Mouse (Mus musculus) ES-Bruce4 (cell line): ENCODE data around the gene Lgals2. TPM values are rescaled to one million over a fixed set of nuclear protein-coding genes. Genes with fewer than 3 reads are reported as not detected.
"Not testable (repeated sequence)": the region's sequence is repeated elsewhere in the genome, so short reads cannot be mapped to it uniquely, and the experiment has no call there.

Source experiments
- H3K27ac ChIP-seq: 2 replicates; pipeline ENCODE4 v1.5.1; 2012; ENCODE audit warnings: low read length, inconsistent platforms; ENCODE audit not compliant: insufficient read depth
- H3K27me3 ChIP-seq: 2 replicates; pipeline ENCODE4 v1.6.1; 2012; ENCODE audit warnings: mild to moderate bottlenecking, low read length, inconsistent platforms; ENCODE audit not compliant: control insufficient read depth, poor library complexity, insufficient read depth, severe bottlenecking
- H3K36me3 ChIP-seq: 2 replicates; pipeline ENCODE4 v1.6.1; 2012; ENCODE audit warnings: inconsistent platforms, mild to moderate bottlenecking, low read length, moderate library complexity; ENCODE audit not compliant: control insufficient read depth, poor library complexity, insufficient read depth, severe bottlenecking
- H3K4me1 ChIP-seq: one replicate; pipeline ENCODE4 v1.8.1; 2011; ENCODE audit warnings: low read length; ENCODE audit not compliant: control insufficient read depth, insufficient read depth
- H3K4me3 ChIP-seq: 2 replicates; pipeline ENCODE4 v1.5.1; 2011; ENCODE audit warnings: low read depth, mild to moderate bottlenecking, low read length
- H3K9ac ChIP-seq: 2 replicates; pipeline ENCODE4 v1.6.1; 2012; ENCODE audit warnings: low read depth, mild to moderate bottlenecking, inconsistent platforms; ENCODE audit not compliant: poor library complexity, severe bottlenecking
- H3K9me3 ChIP-seq: replicated peaks from 2 replicates; pipeline ENCODE4 v1.6.1; 2012; ENCODE audit warnings: mild to moderate bottlenecking, low read length, inconsistent platforms; ENCODE audit not compliant: control insufficient read depth, poor library complexity, insufficient read depth, severe bottlenecking
- CTCF ChIP-seq: IDR thresholded peaks from one replicate; pipeline ENCODE4 v1.8.1; 2011; ENCODE audit warnings: low read depth, low read length
- EP300 ChIP-seq: IDR thresholded peaks from 2 replicates; pipeline ENCODE4 v1.6.1; 2011; ENCODE audit warnings: low read depth, low read length; ENCODE audit not compliant: insufficient read depth
- POLR2A ChIP-seq: IDR thresholded peaks from one replicate; pipeline ENCODE4 v1.8.1; 2011; ENCODE audit warnings: low read length; ENCODE audit not compliant: insufficient read depth
- polyA plus RNA-seq: library from polyadenylated mRNA; stranded (reverse); fragments of >200 nt; gene quantifications from 2 replicates; pipeline ENCODE4 v1.2.4, GENCODE M21; 2011; ENCODE audit warnings: low read depth; ENCODE audit not compliant: missing spikeins, insufficient read depth, insufficient read length

Gene Lgals2
- polyA plus RNA-seq, 1 experiment: 2.4 TPM

DNA sequence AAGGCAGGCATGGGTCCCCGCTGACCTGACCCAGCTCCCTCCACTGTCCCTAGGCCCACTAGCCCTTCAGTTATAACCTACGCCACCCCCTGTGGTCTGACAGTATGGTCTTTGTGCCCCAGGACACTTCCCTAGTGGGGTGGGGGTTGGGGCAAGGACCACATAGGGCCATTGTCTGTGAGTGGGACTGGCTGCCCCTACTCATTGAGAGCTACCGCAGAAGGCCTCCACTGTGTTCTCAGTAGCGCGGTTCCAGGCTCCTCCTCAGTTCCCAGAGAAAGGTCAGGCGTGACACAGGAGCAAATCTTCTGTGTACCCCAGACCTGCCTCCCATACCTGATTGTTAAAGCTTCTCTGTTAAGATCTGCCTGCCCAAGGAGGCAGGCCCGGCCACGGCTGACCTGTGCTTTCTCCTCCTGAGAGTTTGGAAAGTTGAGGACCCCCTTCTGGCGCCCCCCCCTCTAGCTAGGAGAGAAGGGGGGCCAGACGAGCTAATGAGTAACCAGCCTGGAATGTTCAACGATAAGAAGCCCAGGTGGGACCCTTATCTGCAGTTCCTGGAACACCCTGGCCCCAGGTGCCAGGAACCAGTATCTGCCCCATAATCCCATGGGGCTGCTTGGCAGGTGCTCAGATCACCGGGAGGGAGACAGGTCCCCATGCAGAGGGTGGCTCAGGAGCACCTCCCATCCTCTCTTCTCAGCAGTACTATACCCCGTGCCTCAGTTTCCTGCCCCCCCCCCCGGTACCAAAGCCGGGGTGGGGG, 5.1 kb downstream of the Lgals2 start:
- Histone ChIP-seq H3K27me3 (no peaks in the 10 kb centered on the region), H3K27ac (no peak overlapping the region), H3K36me3 (no peaks in the 10 kb centered on the region), H3K9me3 (no peaks in the 10 kb centered on the region), H3K4me3 (no peak overlapping the region), H3K9ac (no peak overlapping the region), H3K4me1 (peaks cover 7% of the 10 kb centered on the region)
- TF ChIP-seq CTCF: no peak
- TF ChIP-seq EP300: no peak
- no peak for TF ChIP-seq POLR2A

- Histone ChIP-seq H3K9me3 (no peaks in the 10 kb centered on the region), H3K4me1 (peaks cover 7% of the 10 kb centered on the region), H3K9ac (no peak overlapping the region), H3K36me3 (no peaks in the 10 kb centered on the region), H3K27me3 (no peaks in the 10 kb centered on the region), H3K27ac (no peak overlapping the region), H3K4me3 (no peak overlapping the region)
- TF ChIP-seq EP300 (no peak), CTCF (no peak), POLR2A (no peak)
Observed at GRCm38 (mm10) chr15:78849485-78849884, 5.8 kb downstream of the Lgals2 start.

DNA sequence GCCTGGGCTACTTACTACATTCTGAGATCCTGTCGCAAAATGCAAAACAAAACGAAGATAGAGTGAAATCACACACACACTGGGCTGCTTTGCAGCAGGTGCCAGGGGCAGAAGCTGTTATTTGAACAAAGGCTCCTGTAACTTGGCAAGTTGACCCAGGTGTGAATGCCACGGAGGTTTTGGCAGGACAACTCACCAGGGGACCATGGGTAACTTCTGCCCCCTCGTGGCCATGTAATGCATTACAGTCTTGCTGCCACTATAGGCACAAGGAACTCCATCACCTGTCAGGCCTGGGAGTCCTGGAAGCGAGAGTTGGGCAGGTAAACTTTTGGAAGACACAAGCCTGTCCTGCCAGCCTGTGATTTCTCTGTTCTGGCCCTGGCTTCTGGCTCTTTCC, 6.9 kb downstream of the Lgals2 start:
- Histone ChIP-seq H3K27me3 (no peaks in the 10 kb centered on the region), H3K4me1 (peaks cover 10% of the 10 kb centered on the region), H3K27ac (no peak overlapping the region), H3K9ac (no peak overlapping the region), H3K36me3 (no peaks in the 10 kb centered on the region), H3K9me3 (no peaks in the 10 kb centered on the region), H3K4me3 (no peak overlapping the region)
- peak; percentile 89 for TF ChIP-seq CTCF
- TF ChIP-seq EP300: no peak

DNA sequence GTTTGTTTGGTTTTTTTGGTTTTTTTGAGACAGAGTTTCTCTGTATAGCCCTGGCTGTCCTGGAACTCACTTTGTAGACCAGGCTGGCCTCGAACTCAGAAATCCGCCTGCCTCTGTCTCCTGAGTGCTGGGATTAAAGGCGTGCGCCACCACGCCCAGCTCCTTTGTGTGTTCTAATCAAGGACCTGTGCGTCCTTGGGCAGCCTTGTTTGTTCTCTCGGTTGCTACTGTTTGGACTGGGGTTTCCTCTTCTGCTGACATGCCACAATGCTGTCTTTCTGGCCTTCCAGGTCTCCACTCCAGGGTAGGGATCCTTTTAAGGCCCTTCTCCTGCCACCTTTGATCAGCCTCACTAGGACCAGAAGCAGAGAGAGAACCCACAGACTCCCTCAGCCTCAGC, 8.5 kb downstream of the Lgals2 start:
- H3K27me3 ChIP-seq, H3K27ac ChIP-seq, H3K9ac ChIP-seq, H3K9me3 ChIP-seq, H3K4me3 ChIP-seq, H3K36me3 ChIP-seq: not testable (repeated sequence)
- peaks cover 10% of the 10 kb centered on the region for H3K4me1 ChIP-seq

DNA sequence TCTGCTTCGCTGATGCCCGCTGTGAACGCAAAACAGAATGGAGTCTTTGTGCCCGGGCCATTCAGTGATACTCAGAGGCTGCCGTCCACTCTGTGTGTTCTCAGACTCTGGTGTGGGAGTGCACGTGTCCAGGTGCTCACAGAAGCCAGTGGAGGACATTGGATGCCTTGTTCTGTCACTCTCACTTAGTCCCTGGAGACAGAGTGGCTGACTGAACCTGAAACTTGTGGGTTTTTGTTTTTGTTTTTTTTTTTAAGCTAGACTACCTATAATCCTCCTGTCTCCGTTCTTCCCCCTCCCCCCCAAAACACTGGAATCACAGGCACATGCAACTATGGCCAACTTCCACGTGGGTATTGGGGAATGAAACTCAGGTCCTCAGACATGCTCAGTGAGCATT, 9.0 kb downstream of the Lgals2 start:
- Histone ChIP-seq H3K9ac (no peak overlapping the region), H3K4me3 (no peak overlapping the region), H3K36me3 (no peaks in the 10 kb centered on the region), H3K4me1 (peaks cover 10% of the 10 kb centered on the region), H3K27me3 (0 out of 2 replicates have a peak, but pooled peaks cover 5% of the 10 kb centered on the region), H3K9me3 (no peaks in the 10 kb centered on the region), H3K27ac (no peak overlapping the region)
- TF ChIP-seq EP300 (no peak), POLR2A (no peak), CTCF (no peak)

DNA sequence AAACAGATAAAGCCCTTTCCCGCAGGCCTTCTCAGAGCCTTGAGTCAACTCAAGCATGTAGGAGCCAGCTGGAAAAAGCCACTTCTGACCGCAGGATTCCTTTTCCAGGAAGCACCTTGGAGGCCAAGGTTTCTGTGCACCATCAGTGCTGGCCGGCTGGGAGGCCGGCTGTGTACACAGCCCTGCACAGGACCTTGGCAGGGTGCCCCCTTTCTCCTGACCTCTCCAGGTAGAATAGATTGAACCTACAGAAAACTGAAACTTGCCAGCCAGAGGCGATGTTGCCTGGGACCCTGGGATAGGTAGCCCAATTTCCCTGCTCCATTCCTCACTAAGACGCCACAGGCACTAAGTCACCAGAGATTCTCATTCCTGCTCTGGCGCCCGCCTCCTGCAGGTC, 9.5 kb downstream of the Lgals2 start:
- H3K4me1 ChIP-seq: peaks cover 8% of the 10 kb centered on the region
- TF ChIP-seq EP300: no peak
- TF ChIP-seq POLR2A: no peak
- no peak for TF ChIP-seq CTCF
- H3K27me3 ChIP-seq: 0 out of 2 replicates have a peak, but pooled peaks cover 5% of the 10 kb centered on the region
- peak overlapping the region; percentile 37 for H3K9ac ChIP-seq
- H3K36me3 ChIP-seq: no peaks in the 10 kb centered on the region
- no peaks in the 10 kb centered on the region for H3K9me3 ChIP-seq
- H3K4me3 ChIP-seq: no peak overlapping the region
- H3K27ac ChIP-seq: peak overlapping the region; percentile 36
